Mouse (Mus musculus) lung, postnatal 0 days (tissue): Measurements from ENCODE around the gene Rragd. TPM values are rescaled to one million over a fixed set of nuclear protein-coding genes. Genes with fewer than 3 reads are reported as not detected.
A peak's percentile ranks its signal among the peaks of the same experiment; 100 is the strongest.

Source experiments
- ATAC-seq: fragments of 200-750 bp; cut with Nextera tagmentation; 2 replicates; pipeline ENCODE4 v1.8.0; 2017; ENCODE audit warnings: moderate library complexity
- DNase-seq: peaks from one replicate; pipeline ENCODE4 v3.0.0-alpha.2; 2016; ENCODE audit warnings: low spot score
- H3K27ac ChIP-seq: fragments of 300-500 bp; sonication (generic); 2 replicates; pipeline ENCODE4 v1.5.1; 2014; ENCODE audit warnings: antibody characterized with exemption, mild to moderate bottlenecking, low read length, mixed read lengths
- H3K27me3 ChIP-seq: fragments of 300-500 bp; sonication (generic); replicated peaks from 2 replicates; pipeline ENCODE4 v1.6.1; 2014; ENCODE audit warnings: low read length, mixed read lengths; ENCODE audit not compliant: insufficient read depth
- H3K36me3 ChIP-seq: fragments of 300-500 bp; sonication (generic); 2 replicates; pipeline ENCODE4 v1.6.1; 2014; ENCODE audit warnings: low read length, mixed read lengths; ENCODE audit not compliant: insufficient read depth
- H3K4me1 ChIP-seq: fragments of 300-500 bp; sonication (generic); 2 replicates; pipeline ENCODE4 v1.6.1; 2014; ENCODE audit warnings: antibody characterized with exemption, low read depth, low read length, mixed read lengths; ENCODE audit not compliant: insufficient read depth
- H3K4me2 ChIP-seq: fragments of 300-500 bp; sonication (generic); replicated peaks from 2 replicates; pipeline ENCODE4 v1.6.1; 2014; ENCODE audit warnings: low read depth, mild to moderate bottlenecking, low read length, moderate library complexity, mixed read lengths
- H3K4me3 ChIP-seq: fragments of 300-500 bp; sonication (generic); 2 replicates; pipeline ENCODE4 v1.5.1; 2014; ENCODE audit warnings: low read depth, low read length
- H3K9ac ChIP-seq: fragments of 300-500 bp; sonication (generic); replicated peaks from 2 replicates; pipeline ENCODE4 v1.6.1; 2014; ENCODE audit warnings: low read depth, mild to moderate bottlenecking
- H3K9me3 ChIP-seq: fragments of 300-500 bp; sonication (generic); 2 replicates; pipeline ENCODE4 v1.6.1; 2016; ENCODE audit warnings: low read length, mixed read lengths
- CTCF ChIP-seq: IDR thresholded peaks from 2 replicates; pipeline ENCODE4 v1.5.1; 2016; ENCODE audit warnings: antibody characterized with exemption, mild to moderate bottlenecking
- EP300 ChIP-seq: IDR thresholded peaks from 2 replicates; pipeline ENCODE4 v1.6.1; 2016; ENCODE audit warnings: antibody characterized with exemption, mild to moderate bottlenecking, control low read depth
- WGBS: fragments of 180-500 bp; shearing (Covaris S2); extraction: QIAGEN DNeasy Blood & Tissue Kit; methylation state at CpG from one replicate; pipeline ENCODE4 v1.1.7; 2014; 5-methylcytosine and 5-hydroxymethylcytosine counted together
- polyA plus RNA-seq: library from polyadenylated mRNA; unstranded; fragments of >200 nt; fragmentation: Nextera tagmentation; extraction: Ambion mirVana; gene quantifications from 2 replicates; pipeline ENCODE4 v1.2.1, GENCODE M21; 2015

Rragd gene
- polyA plus RNA-seq, 1 experiment from 2014 or later: 5.6 TPM

DNA sequence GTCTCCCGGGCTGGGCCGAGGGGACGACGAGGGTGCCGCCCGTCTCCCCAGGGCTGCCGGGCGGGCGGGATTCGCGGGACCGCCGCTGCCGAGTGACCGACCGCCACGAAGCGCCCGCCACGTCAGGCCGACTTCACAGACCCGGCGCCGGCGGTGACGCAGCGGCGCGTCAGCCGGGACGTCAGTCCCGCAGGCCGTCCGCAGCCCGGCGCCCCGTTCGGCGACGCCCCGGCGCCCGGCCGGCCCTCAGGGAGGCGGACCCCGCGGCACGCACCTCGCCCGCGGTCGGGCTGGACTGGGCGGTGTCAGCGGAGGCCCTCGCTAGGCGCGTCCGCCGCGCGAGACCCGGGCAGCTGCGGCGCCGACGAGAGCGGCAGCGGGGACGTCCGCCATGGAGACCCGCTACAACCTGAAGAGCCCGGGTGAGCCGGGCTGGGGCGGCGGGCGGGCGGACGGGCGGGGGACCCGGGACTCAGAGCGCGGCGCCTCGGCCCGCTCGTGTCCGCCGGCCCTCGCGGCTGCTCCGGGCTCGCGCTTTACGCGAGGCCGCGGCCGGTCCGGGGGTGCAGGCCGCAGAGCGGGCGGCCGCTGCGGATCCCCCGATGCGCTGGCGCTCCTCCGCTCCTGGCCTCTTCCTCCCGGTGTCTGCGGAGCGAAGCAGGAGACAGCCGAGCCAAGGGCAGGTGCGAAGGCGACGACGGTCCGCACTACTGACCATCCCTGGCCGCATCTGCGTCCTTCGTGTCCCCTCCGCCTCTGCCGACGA is 48.5 kb downstream of the Rragd start, which contains the start of gene Ube2j1:
Ube2j1 (plus strand) TSS at position 222 of the 766 bp plus-strand sequence.
- WGBS: 3% methylated on average over 85 of the region's 123 CpGs

DNA sequence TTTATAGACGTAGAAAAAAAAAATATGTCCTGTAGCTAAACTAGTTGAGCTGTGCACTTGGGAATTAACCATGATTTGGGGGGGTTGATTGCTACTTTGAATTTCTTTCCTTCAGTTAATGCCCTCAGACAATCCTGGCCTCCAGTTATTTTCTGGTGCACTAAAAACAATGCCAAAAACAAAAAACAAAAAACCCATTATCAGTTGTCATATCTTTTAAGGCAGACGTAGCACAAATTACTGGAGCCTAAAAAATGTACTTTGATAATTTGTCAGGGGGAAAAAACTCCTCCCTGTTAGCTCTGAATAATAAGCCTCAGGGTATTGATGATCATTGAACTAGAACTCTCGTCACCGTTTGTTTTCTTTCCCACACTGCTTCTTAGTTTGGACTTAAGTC is 49.2 kb downstream of the Rragd start:
- ATAC-seq (no peak), DNase-seq (no peak)
- Histone ChIP-seq H3K27me3 (no peaks in the 10 kb centered on the region), H3K4me2 (peak overlapping the region; percentile 71), H3K9me3 (no peaks in the 10 kb centered on the region), H3K9ac (peak overlapping the region; percentile 97), H3K4me1 (peaks cover 10% of the 10 kb centered on the region), H3K36me3 (peaks cover 3% of the 10 kb centered on the region; the same call in 1 of the 2 replicates), H3K27ac (peak overlapping the region; percentile 94), H3K4me3 (peak overlapping the region; percentile 74)
- TF ChIP-seq CTCF: no peak
- no peak for TF ChIP-seq EP300
- 20% methylated on average over 4 of the region's 4 CpGs for WGBS

More for the DNA sequence above, 48.5 kb downstream of the Rragd start, which contains the start of gene Ube2j1:
- H3K27me3 ChIP-seq: no peaks in the 10 kb centered on the region
- ATAC-seq (peak; percentile 99), DNase-seq (peak; percentile 96)
- peak within 1 kb of the TSS; percentile 94 for H3K27ac ChIP-seq
- peaks cover 3% of the 10 kb centered on the region; the same call in 1 of the 2 replicates for H3K36me3 ChIP-seq
- H3K9ac ChIP-seq: peak within 1 kb of the TSS; percentile 97
- peak within 1 kb of the TSS; percentile 74 for H3K4me3 ChIP-seq
- H3K4me2 ChIP-seq: peak within 1 kb of the TSS; percentile 71
- H3K4me1 ChIP-seq: peaks cover 10% of the 10 kb centered on the region
- TF ChIP-seq EP300 (no peak), CTCF (no peak)
- H3K9me3 ChIP-seq: no peaks in the 10 kb centered on the region

DNA sequence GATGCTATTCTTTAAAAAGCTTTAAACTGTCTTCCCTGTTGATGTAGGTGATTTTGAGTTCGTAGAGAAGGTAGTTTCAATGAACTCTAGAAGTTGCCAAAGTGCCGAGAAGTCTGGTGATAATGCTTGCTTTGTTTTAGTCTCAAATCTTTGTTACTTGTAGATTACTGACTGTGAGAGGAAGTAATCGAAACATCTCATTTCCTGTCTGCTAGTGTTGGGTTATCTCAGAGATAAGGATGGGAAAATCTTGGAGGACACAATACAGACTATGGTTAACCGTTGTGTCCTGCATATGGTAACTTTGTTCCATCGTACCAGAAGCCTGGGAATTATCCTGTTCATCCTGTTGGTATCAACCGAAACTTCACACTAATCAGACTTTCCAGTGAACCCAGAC is 50.7 kb downstream of the Rragd start:
- 38% methylated on average over 6 of the region's 6 CpGs for WGBS
- Histone ChIP-seq H3K36me3 (peaks cover 8% of the 10 kb centered on the region; the same call in 1 of the 2 replicates), H3K4me1 (peaks cover 10% of the 10 kb centered on the region), H3K4me2 (no peak overlapping the region; the same call in 1 of the 2 replicates), H3K4me3 (no peak overlapping the region), H3K9ac (no peak overlapping the region), H3K27ac (no peak overlapping the region), H3K27me3 (no peaks in the 10 kb centered on the region), H3K9me3 (no peaks in the 10 kb centered on the region)
- ATAC-seq: no peak
- TF ChIP-seq CTCF (no peak), EP300 (no peak)
- no peak for DNase-seq

DNA sequence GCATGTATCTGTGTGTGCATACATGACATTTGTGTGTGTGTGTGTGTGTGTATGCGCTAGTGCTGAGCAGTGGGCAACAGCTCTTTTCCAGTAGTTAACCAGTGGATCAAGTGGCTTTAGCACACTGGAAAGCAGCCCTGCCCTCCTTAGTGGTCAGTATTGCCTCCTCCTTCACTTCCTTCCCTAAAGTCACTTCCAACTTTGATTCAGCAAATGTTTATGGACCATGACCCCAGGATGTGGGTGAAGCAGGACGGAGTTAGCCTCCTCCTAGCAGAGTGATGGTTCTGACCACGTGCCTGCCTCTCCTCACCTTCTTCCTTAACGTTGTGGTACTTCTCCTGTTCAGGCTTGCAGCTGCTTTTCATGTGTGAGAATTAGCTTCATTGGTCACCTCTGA is 57.0 kb downstream of the Rragd start:
- 76% methylated on average over 4 of the region's 4 CpGs for WGBS
- Histone ChIP-seq H3K36me3 (peaks cover 30% of the 10 kb centered on the region), H3K27me3 (no peaks in the 10 kb centered on the region), H3K4me2 (no peak overlapping the region), H3K9ac (no peak overlapping the region), H3K4me1 (no peaks in the 10 kb centered on the region), H3K9me3 (no peaks in the 10 kb centered on the region), H3K27ac (no peak overlapping the region), H3K4me3 (no peak overlapping the region)
- ATAC-seq: no peak
- no peak for TF ChIP-seq EP300
- no peak for DNase-seq

DNA sequence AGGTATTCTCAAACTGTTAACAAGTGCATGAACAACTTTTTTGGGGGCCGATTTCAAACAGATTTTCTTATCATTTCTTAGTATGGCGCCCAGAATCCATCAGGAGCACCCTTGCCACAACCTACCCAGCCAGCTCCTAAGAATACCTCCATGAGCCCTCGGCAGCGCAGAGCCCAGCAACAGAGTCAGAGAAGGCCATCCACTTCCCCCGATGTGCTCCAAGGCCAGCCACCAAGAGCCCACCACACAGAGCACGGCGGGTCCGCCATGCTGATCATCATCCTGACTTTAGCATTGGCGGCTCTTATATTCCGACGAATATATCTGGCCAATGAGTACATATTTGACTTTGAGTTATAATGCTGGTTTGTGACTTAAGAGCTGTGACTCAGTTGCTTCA is 66.8 kb downstream of the Rragd start:
- Histone ChIP-seq H3K9ac (no peak overlapping the region), H3K27ac (no peak overlapping the region), H3K9me3 (no peaks in the 10 kb centered on the region), H3K27me3 (no peaks in the 10 kb centered on the region), H3K4me2 (no peak overlapping the region), H3K4me1 (no peaks in the 10 kb centered on the region), H3K4me3 (no peak overlapping the region), H3K36me3 (peaks cover 27% of the 10 kb centered on the region)
- 96% methylated on average over 11 of the region's 11 CpGs for WGBS
- DNase-seq: no peak
- no peak for TF ChIP-seq EP300
- no peak for TF ChIP-seq CTCF
- no peak for ATAC-seq

DNA sequence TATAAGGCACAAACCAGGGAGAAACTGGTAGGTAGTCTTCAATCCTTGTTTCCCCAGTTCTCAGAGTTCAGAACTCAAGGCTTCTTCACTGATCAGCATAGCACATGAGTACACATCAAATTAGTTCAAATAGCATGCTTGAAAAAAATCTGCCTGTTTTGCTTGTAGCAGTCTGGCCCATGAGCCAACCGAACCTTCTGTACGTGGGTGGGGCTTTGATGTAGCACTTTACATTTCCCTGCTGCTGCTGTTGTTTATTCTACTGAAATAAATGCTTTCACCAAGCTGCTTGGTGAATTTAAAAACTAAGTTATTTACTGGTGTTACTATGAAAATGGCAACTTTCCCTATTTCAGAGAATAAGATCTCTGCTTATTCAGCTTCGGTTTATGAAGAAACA is 69.2 kb downstream of the Rragd start:
- WGBS: 65% methylated on average over 3 of the region's 3 CpGs

More for the DNA sequence above, 69.2 kb downstream of the Rragd start:
- Histone ChIP-seq H3K27ac (no peak overlapping the region), H3K4me2 (no peak overlapping the region), H3K4me3 (no peak overlapping the region), H3K4me1 (no peaks in the 10 kb centered on the region), H3K27me3 (no peaks in the 10 kb centered on the region), H3K36me3 (peaks cover 10% of the 10 kb centered on the region), H3K9ac (no peak overlapping the region), H3K9me3 (no peaks in the 10 kb centered on the region)
- ATAC-seq (no peak), DNase-seq (no peak)
- TF ChIP-seq CTCF: no peak
